Mouse (Mus musculus): Measurements from ENCODE around the gene Scrn2.

DNA sequence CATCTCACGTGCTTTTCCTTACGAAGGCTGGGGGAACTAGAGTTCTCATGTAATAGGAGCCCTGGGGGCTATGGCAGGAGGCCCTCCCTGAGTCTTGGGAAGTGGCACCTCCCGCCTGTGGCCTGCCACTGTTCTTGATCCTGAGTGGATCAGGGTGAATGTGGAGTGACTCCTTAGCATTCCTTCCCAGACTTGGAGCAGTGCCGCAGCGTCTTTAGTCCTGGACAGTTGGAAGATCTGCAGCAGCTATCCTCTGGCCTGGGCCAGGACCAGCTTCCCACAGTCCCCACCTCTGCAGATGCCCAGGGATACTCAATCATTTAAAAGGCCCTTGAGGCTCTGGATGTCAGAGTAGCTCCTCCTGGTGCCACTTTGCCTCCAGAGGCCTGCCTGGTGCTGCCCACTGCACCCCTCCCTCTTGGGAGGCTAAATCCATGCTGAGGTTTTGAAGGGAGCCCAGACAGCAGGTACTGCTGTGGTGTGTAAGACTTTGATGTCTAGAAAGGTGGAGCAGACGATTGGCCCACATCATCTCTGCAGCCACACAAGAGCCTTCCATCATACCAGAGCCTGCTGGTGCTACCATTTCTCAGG is 19.9 kb downstream of the Scrn2 start:
- TF ChIP-seq GATA1 (IDR thresholded peaks at IDR 0.05; ENCODE audit: low read depth, low read length) (no peak), EP300 (IDR thresholded peaks at IDR 0.05; ENCODE audit: low read depth in 1 of 2, low read length in 2 of 2) (no peak), CTCF (IDR thresholded peaks at IDR 0.05 in 2 of 3, conservative IDR thresholded peaks at IDR 0.05 in 1 of 3; ENCODE audit: control insufficient read depth in 1 of 3, insufficient read depth in 1 of 3, low read depth in 2 of 3, low read length in 3 of 3, poor library complexity in 1 of 3, severe bottlenecking in 1 of 3) (no peak), POLR2A (IDR thresholded peaks at IDR 0.05; ENCODE audit: control insufficient read depth in 1 of 2, insufficient read depth in 1 of 2, low read depth in 1 of 2, low read length in 2 of 2, poor library complexity in 1 of 2) (no peak; a peak in 1 of 4 replicates), NRF1 (IDR thresholded peaks at IDR 0.05; ENCODE audit: insufficient read depth, low read depth, low read length, poor library complexity, severe bottlenecking) (no peak), UBTF (IDR thresholded peaks at IDR 0.05; ENCODE audit: borderline replicate concordance, insufficient read depth, low read depth, low read length) (no peak), MAZ (IDR thresholded peaks at IDR 0.05; ENCODE audit: low read depth, low read length) (no peak), ETS1 (IDR thresholded peaks at IDR 0.05; ENCODE audit: low read depth, low read length) (no peak), MAFK (IDR thresholded peaks at IDR 0.05; ENCODE audit: borderline replicate concordance, low read depth, low read length) (no peak), CHD1 (IDR thresholded peaks at IDR 0.05; ENCODE audit: low read depth, low read length) (no peak), ELF1 (IDR thresholded peaks at IDR 0.05; ENCODE audit: low read depth, low read length) (no peak)

Measured in MEL (cell line).